Mouse (Mus musculus): ENCODE results near the gene Nubp2. TPM values are rescaled to one million over a fixed set of nuclear protein-coding genes. Genes with fewer than 3 reads are reported as not detected.
A peak's percentile ranks its signal among the peaks of the same experiment; 100 is the strongest.

The Nubp2 gene
- total RNA-seq, 2 experiments from 2014 or later = 37.8 to 40.2 TPM

DNA sequence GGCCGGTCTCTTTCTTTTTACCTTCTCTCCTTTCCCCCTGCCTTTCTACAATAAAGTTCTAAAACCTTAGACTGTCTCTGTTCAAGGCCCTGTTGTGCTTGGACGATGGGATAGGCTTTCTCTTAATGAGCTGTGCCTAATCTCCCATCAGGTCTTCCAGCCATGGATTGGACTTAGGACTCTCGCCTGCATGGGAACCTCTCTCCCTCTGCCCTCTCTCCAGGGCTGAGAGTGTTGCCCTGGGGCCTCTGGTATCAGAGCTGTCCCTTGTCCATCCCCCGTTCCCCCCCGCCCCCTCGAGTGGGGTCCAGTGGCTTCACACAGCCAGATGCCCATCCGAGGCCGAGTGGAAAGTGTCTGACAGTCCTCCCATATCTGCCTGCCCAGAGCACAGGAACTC lies 11.2 kb downstream of the Nubp2 start:
- intact Hi-C loops (cut with DNase I) = no loop called here
- no peak for DNase-seq (ENCODE audit: extremely low spot score in 1 of 2, low spot score in 2 of 2)

DNA sequence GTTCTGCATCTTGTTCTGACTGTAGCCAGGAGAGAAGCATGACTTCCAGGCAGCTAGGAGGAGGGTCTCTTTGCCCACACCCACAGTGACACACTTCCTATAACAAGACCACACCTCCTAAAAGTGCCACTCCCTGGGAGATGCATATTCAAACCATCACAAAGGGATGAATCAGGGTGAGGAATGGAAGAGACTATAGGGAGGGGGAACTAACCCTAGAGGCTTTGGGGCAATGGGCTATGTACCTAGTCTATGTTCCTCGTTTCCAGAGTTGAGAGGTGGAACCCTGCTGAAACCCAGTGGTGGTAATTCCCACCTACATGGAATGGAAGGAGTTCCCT lies 11.8 kb downstream of the Nubp2 start:
- no peak for DNase-seq (ENCODE audit: extremely low spot score in 1 of 2, low spot score in 2 of 2)
- intact Hi-C loops (cut with DNase I) = no loop called here

DNA sequence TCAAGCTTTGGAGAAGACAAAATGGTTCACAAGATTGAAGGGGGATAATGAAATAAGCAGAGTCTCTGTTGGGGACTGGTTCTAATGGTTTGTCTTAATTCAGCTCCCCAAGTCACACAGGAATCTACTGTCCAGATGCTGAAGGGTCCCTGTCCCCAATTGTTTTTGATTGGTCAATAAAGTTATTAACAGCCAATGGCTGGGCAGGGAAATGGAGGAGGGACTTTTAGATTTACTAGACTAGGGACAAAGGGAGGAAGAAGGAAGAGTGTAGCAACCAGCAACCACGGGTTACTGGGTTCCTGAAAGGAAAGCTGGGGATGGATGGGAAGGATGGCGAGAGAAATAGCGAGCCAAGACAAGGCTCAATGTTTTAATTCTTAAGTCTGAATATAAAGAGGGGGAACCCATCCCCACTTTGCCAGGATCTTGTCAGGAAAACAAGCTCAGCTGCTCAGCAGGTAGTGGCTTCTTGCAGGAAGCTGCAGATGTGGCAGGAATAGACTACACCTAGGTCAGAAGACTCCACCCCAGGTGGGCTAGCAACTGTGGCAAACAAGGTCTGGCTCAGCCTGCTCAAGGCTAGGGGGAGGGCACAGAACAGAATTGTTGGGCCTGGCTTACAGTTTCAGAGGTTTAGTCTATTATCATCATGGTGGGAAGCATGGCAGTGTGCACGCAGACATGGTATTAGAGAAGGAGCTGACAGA lies 12.3 kb downstream of the Nubp2 start:
- no peak for DNase-seq (ENCODE audit: extremely low spot score in 1 of 2, low spot score in 2 of 2)
- intact Hi-C loops (cut with DNase I) = no loop called here

DNA sequence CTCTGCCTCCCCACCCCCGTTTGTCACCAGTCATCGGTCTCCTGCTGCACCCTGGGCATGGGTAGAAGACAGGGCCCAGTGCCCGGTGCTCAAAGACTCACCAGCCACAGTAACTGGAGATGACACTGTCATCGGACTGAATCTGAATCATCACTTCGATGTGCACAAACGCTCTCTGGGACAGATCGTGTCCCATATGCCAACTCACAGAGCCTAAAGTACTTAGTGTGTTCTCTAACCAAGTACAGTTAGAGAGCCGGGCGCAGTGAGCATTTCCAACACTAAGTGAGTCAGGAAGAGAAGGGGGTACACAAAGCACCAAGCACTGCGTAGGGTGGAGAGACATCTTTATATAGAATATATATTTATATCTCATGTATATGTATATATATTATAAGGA lies 18.2 kb downstream of the Nubp2 start:
- intact Hi-C loops (cut with DNase I) = no loop called here
- DNase-seq (ENCODE audit: extremely low spot score in 1 of 2, low spot score in 2 of 2) = no peak

DNA sequence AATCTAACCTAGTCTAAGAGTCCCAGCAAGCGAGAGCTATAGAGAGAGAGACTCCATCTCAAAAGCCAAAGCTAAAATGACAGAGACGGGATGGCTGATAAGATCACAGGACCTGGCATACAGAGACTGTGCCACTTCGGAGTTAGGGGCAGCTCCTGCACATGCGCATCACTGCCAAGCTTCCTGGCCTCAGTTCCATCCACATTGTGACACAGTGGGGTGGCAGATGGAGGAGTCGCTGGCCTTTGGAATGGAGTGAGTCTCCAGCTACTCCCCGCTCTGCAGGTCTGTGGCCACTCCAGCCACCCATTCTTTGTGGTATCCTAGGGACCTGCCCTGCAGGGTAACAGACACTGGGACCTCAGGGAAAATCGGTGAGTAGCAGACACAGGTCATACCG lies 20.4 kb downstream of the Nubp2 start, which contains the start of gene Igfals:
Igfals (plus strand) TSS at position 222 of the 400 bp plus-strand sequence.
- intact Hi-C loops (cut with DNase I) = no loop called here

DNA sequence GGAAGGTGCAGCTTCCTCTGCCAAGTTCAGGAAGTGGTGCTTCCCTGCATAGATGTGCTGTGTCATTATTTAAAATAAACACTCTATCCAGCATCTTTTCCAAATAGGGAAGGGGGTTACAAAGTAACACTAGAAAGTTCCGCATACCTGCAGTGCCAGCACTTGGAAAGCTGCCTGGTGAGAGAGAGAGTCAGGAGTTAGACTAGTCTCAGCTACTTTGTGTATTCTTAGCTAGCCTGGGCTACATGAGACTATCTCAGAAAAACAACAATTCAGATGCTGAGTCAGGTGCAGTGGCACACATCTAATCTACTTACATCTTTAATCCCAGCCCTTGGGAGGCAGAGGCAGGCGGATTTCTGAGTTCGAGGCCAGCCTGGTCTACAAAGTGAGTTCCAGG lies 24.4 kb downstream of the Nubp2 start:
- intact Hi-C loops (cut with DNase I) = no loop called here
- no peak for DNase-seq (ENCODE audit: extremely low spot score in 1 of 2, low spot score in 2 of 2)

More for the DNA sequence above, 20.4 kb downstream of the Nubp2 start, which contains the start of gene Igfals:
- DNase-seq (ENCODE audit: extremely low spot score in 1 of 2, low spot score in 2 of 2) = no peak

DNA sequence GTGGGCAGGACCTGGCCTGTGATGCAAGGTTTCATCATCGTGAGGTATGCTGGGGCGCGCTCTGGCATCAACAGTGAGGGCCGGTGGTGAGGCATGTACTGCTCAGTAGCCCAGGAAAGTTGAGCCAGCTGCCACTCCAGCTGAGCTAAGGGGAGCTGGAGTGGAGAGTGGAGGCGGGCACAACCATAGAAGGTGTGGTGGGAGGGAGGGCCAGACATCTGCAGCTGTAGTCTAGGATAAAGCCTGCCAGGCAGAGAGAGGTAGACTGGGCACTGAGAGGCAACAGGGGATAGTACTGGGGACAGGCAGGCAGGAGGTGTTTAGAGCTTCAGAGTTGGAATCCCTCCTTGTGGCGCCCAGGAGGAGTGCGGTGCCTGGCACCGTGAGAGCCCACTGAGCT lies 26.1 kb downstream of the Nubp2 start:
- DNase-seq (ENCODE audit: extremely low spot score in 1 of 2, low spot score in 2 of 2) = no peak
- intact Hi-C loops (cut with DNase I) = no loop called here

DNA sequence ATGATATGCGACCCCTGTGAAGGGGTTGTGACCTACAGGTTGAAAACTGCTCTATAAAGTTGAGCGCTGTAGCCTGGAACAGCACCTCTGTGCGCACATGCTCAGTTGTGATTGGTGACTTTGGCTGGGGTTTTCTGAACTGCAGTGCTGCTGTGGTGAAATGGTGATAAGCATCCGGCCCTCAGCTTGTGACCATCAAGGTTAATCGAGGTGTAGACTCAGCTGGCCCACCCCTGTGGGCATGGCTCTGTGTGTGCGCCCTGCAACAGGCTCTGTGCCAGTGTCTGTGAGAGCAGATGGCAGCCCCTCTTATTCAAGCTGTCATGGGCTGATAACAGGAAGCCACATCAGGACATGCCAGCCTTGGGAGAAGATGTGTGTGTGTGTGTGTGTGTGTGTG lies 27.2 kb downstream of the Nubp2 start:
- intact Hi-C loops (cut with DNase I) = no loop called here
- DNase-seq (ENCODE audit: extremely low spot score in 1 of 2, low spot score in 2 of 2) = no peak

DNA sequence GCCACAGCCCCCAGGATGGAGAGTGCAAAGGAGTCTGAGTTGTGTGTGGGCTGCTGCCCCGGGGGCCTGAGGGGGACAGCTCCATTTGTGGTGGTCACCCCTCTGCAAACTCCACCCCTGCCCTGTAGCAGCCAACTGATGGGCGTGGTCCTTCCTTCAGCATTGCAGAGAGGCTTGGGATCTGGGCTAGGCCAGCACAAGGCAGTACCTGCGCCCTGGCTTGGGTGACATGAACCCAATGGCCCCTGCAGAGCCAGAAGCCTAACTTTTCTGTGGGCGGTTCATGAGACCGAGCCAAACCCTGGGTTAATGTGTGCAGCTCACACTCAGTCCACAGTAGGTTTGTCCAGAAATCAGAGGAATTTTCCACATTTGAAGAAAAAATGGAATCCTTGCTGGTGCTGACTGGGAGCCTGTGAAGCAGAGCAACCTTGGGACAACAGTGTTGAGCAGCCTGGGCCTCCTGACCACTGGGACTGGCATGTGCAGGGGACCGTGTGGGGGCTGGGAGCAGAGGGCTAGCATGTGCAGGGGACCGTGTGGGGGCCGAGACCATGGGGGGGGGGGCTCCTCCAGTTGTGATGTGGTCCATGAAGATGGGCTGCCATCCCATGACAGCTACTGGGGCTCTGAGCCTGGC lies 28.2 kb downstream of the Nubp2 start:
- DNase-seq (ENCODE audit: extremely low spot score in 1 of 2, low spot score in 2 of 2) = no peak
- intact Hi-C loops (cut with DNase I) = no loop called here

DNA sequence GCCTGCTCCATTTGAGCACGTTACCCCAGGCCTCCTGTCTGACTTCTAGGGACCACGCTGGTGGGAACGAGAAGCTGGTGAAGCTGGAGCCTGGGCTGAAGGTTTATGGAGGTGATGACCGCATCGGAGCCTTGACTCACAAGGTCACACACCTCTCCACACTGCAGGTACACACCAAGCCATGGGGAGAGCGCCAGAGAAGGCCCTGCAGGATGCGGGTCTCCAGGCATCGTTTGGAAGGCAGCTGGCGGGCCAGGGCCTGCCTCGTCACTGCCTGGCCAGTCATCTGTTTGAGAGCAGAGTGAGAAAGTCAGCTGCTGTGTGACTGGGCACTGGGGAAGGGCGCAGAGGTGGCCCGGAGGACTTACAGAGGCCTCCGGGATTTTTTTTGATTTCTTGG lies 29.6 kb downstream of the Nubp2 start:
- intact Hi-C loops (cut with DNase I) = no loop called here
- no peak for DNase-seq (ENCODE audit: extremely low spot score in 1 of 2, low spot score in 2 of 2)

DNA sequence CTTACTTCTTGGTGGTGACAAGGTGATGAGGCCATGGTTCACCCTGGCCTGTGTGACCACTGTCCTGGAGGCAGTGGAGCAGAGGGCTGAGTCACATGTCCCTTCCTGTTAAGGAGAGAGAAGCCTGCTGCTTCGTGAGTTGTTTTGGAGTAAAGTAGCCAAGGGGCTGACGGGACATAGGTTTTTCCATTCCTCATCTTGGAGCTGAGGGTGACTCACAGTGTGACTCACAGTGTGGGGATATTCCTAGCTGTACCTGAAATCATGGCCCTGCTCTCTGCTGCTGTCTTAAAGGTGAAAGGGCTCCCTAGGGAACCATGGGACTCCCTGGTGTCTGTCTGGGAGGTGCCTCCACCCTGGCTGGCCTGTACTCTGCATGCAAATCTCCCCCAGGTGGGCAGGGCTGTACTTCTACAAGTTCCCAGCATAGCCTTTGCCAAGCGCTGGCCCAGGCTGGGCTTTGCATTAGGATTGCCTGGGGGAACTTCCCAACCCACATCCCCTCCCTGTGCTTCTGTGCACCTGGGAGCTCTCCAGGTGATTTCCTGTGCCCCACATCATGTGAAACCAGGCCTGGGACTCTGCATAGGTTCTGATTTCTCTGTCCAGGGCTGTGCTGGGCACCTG lies 30.2 kb downstream of the Nubp2 start:
- DNase-seq (ENCODE audit: extremely low spot score in 1 of 2, low spot score in 2 of 2) = no peak
- intact Hi-C loops (cut with DNase I) = no loop called here

DNA sequence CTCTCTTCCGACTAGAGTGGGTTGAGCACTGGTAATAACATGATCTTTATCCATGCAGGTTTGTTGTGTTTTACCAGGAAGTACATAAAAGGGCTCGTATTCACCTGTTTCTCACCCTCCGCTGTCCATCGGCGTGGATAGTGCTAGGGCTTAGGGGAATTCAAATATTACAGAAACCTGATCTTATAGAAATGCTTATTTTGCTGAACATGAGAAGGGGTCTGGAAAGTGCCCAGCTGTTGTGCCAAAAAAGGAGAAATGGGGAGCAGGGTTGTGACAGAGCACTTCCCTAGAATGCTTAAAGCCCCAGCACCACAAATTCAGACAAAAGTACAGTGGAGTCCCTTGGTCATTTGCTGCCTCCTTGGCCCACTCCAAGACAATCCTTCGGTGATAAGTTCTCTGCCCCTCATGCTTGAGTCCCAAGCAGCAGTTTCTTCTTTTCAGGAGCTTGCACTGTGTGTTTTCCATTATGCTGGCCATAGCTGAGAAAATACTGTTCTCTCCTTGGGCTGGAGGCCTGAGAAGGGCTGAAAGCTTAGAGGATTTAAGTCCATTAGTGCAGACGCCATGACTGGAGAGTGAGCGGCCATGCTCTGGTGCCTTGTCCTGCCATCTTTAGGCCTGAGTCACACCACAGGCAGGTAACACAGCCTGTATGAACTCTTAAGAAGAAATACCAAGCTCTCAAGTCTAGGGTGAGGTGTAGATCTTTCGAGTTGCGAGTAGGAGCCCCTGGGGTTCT lies 34.6 kb downstream of the Nubp2 start:
- no peak for DNase-seq (ENCODE audit: extremely low spot score in 1 of 2, low spot score in 2 of 2)
- intact Hi-C loops (cut with DNase I) = no loop called here

DNA sequence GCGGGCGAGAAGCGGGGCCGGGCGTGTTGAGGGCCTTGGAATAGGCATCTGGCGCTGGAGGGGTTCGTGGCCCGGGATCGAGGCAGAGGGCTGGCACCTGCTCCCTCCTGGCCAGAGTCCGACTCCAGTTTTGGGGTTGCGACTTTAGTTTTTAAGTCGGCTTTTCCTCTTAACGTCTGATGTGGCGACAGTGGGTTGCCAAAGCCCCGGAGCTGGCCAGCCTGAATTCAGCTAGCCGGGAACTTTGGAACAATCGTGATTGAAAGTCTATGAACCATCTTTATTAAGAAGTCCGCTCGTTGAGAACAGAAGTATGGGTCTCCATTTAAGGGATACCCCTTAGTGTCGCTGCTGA lies 35.4 kb downstream of the Nubp2 start:
- intact Hi-C loops (cut with DNase I) = no loop called here
- DNase-seq (ENCODE audit: extremely low spot score in 1 of 2, low spot score in 2 of 2) = no peak

DNA sequence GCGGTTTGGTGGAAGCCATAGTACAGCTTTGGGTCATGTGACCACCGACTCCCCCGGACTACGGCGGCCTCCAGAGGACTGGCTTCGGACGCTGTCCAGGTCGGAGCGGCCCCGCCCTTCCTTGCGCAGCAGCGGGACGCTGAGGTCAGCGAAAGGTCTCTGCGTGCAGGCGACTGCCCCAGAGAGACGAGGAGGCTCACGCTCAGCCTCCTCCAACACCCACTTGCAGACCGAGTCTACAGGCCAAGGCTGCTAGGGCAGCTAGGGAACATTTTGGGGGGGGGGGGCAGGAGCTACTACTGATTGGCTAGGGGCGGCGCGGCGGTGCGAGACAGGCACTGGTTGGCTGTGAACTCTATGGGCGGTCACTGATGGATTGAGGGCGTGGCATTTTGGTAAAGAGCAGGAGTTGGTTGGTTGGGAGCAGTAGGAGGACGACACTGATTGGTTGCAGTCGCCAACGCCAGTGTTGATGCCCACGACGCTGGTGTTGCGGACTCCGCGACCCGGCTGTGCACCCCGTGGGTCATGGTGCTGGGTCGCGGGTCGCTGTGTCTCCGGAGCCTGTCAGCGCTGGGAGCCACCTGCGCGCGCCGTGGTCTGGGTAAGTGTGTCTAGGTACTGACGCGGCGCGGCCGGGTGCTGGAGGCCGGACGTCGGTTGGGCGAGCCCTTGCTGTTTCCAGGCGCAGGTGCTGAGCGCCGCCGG lies 35.9 kb downstream of the Nubp2 start, which contains the start of gene Fahd1:
Fahd1 (minus strand) TSS at position 300 of the 708 bp plus-strand sequence.
- intact Hi-C loops (cut with DNase I) = no loop called here
- DNase-seq (ENCODE audit: extremely low spot score in 1 of 2, low spot score in 2 of 2) = peak; percentile 98

DNA sequence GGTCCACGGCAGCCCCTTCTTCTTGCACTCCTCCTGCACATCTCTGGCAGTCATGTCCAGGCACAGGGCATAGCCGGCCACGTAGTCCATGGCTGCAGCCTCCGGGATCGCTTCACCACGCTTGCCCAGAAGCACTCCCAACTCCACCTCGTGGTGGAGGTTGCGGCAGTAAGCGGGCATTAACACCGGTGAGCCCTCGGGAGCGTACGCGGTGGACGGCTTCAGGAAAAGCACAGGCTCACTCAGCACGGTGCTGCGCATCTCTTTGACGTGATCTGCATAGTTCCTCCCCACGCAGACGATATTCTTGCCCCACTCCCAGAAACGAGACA lies 36.5 kb downstream of the Nubp2 start:
- DNase-seq (ENCODE audit: extremely low spot score in 1 of 2, low spot score in 2 of 2) = no peak
- intact Hi-C loops (cut with DNase I) = no loop called here

DNA sequence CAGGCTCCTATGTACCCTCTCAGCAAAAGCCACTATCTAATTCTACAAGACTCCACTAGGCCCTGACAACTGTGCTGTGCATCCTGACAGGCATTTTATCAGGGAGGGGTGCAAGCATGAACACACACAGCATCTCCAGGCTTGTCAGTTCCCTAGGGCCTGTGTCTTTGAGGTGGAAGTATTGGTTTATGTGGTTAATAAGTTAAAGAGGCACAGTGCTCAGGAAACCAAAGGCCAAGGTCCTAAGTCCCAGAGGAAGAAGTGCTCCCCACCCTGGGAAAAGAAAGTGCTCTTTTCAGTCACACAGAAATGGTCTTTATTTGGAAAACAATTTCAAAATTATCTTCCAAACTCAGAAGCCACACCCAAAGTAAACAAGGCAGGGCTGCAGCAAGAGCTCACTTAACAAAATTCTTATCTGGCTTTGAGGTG lies 37.5 kb downstream of the Nubp2 start:
- DNase-seq (ENCODE audit: extremely low spot score in 1 of 2, low spot score in 2 of 2) = no peak
- intact Hi-C loops (cut with DNase I) = no loop called here

DNA sequence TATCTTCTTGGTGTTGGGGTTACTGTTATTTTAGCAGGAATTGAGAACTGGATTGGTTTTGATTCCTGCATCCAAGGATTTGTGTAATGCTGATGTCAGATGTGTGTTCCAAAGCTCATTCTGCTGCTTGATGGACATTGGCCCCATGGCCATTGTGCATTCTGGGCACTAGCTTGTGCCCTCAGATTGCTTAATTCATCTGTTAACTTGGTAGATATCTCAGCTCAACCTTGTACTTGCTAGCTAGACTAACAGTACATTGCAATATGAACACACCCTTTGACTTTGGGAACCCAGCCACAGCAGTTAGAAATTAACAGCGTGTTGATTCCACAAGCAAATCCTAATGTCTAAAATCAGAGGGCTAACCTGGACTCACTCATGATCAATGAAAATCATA lies 38.8 kb downstream of the Nubp2 start:
- no peak for DNase-seq (ENCODE audit: extremely low spot score in 1 of 2, low spot score in 2 of 2)
- intact Hi-C loops (cut with DNase I) = no loop called here

DNA sequence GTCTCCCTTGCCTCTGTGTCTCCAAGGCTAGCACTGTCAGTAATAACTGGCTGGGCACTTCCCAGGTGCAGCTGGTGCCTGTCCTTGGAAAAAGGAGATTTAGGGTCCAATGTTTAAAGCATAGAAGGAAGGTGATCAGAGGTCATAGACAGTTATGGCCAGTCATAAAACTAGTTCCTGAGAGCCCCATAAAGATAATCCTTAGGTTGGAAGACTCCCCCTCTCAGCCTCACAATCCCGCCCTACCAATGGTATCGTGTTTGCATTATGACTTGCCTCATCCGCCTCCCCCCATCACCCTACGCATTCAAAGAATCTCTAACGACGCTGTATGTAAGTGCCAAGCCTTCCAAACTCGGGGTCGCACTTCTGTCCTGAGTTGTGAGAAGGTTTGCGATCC lies 41.6 kb downstream of the Nubp2 start:
- DNase-seq (ENCODE audit: extremely low spot score in 1 of 2, low spot score in 2 of 2) = no peak

DNA sequence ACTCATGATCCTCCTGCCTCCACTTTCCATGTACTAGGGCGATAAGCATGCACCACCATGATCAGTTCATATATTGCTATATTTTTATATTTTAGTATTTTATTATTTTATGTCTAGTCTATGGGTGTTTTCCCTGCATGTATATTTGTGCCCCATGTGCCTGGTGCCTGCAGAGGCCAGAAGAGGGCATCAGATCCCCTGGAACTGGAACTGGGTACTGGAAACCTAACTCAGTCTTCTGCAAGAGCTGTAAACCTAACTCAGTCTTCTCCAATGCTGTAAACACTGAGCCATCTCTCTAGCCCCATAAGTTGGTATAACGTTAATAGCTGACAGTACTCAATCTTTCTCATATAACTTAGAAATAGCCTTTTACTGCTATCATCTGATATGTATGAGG lies 43.5 kb downstream of the Nubp2 start:
- no peak for DNase-seq (ENCODE audit: extremely low spot score in 1 of 2, low spot score in 2 of 2)
- intact Hi-C loops (cut with DNase I) = no loop called here

More for the DNA sequence above, 41.6 kb downstream of the Nubp2 start:
- intact Hi-C loops (cut with DNase I) = no loop called here

All from left cerebral cortex, postnatal 10 days (tissue).